Comparison of ENCODE assay signal across 8 mouse cellular contexts in genomic region chr10:4123280-4123945, GRCm38 (mm10).
A peak's percentile ranks its signal among the peaks of the same experiment; 100 is the strongest.
DNase-seq lines count a peak whose midpoint lies in the region; ATAC-seq and TF ChIP-seq lines count a peak whose summit lies in the region.
"Not testable (repeated sequence)": the region's sequence is repeated elsewhere in the genome, so short reads cannot be mapped to it uniquely, and the experiment has no call there.

No protein-coding gene starts in this region.

- WGBS in embryonic facial prominence, embryonic 14.5 days, result 71% methylated on average over 7 of the region's 7 CpGs
- WGBS in heart, embryonic 15.5 days, result 58% methylated on average over 7 of the region's 7 CpGs
- 83% methylated on average over 7 of the region's 7 CpGs for WGBS in liver, embryonic 14.5 days (ENCODE audit: insufficient replicate concordance)

- H3K9ac ChIP-seq in ES-E14 (ENCODE audit: insufficient read depth, low read depth, low read length, poor library complexity, severe bottlenecking); embryonic facial prominence, embryonic 14.5 days (ENCODE audit: low read depth, low read length); heart, embryonic 15.5 days; liver, embryonic 14.5 days (replicated peaks): not testable (repeated sequence)

- not testable (repeated sequence) for TF ChIP-seq EP300 in liver, embryonic 14.5 days (IDR thresholded peaks at IDR 0.05; ENCODE audit: low read depth)

- DNase-seq in ES-E14 (ENCODE audit: low read depth, low spot score); embryonic facial prominence, embryonic 14.5 days (ENCODE audit: low spot score); liver, embryonic 14.5 days (ENCODE audit: low read depth in 3 of 3, low spot score in 3 of 3): not testable (repeated sequence)
- DNase-seq in adipocyte (ENCODE audit: low spot score), result peak; percentile 58
- peak; percentile 54 for DNase-seq in kidney, adult 9 months
- DNase-seq in kidney, postnatal 14 days, result peak; percentile 58
- peak; percentile 25 for DNase-seq in lung, postnatal 10 days

- peaks cover 12 to 23% of the 10 kb centered on the region in 2 experiments for H3K4me1 ChIP-seq in ES-E14 (ENCODE audit: control insufficient read depth in 2 of 2, insufficient read depth in 2 of 2, low read length in 2 of 2, poor library complexity in 1 of 2)
- H3K4me1 ChIP-seq in embryonic facial prominence, embryonic 14.5 days (ENCODE audit: control insufficient read depth, insufficient read depth, low read length), result peaks cover 13% of the 10 kb centered on the region; the same call in 1 of the 2 replicates
- peaks cover 32% of the 10 kb centered on the region for H3K4me1 ChIP-seq in heart, embryonic 15.5 days (replicated peaks)
- peaks cover 6 to 13% of the 10 kb centered on the region in 2 experiments; a peak in 3 of 4 replicates for H3K4me1 ChIP-seq in liver, embryonic 14.5 days (replicated peaks; ENCODE audit: control insufficient read depth in 2 of 2, insufficient read depth in 2 of 2, low read length in 1 of 2)

- peak; percentile 53; the same call in 1 of the 2 replicates for ATAC-seq in embryonic facial prominence, embryonic 14.5 days (ENCODE audit: low read depth)
- ATAC-seq in heart, embryonic 15.5 days (replicated peaks; ENCODE audit: insufficient number of reproducible peaks, insufficient read depth, low FRiP score, low read depth), result not testable (repeated sequence)
- peak; percentile 46; the same call in 1 of the 2 replicates for ATAC-seq in liver, embryonic 14.5 days (ENCODE audit: insufficient read depth)

- in situ Hi-C loops in ES-E14 (cut with MboI; ENCODE audit: low sequenced_read_pairs in 2 of 2, unreplicated experiment in 2 of 2), result not testable (repeated sequence)

- not testable (repeated sequence) for H3K4me3 ChIP-seq in ES-E14 (ENCODE audit: insufficient read depth in 1 of 2, low read depth in 1 of 2, low read length in 2 of 2, poor library complexity in 1 of 2, severe bottlenecking in 1 of 2); embryonic facial prominence, embryonic 14.5 days (ENCODE audit: low read depth, low read length); heart, embryonic 15.5 days; liver, embryonic 14.5 days (ENCODE audit: insufficient read depth in 1 of 2, low read depth in 2 of 2, low read length in 2 of 2)

- H3K4me2 ChIP-seq in embryonic facial prominence, embryonic 14.5 days (ENCODE audit: low read depth, low read length); heart, embryonic 15.5 days; liver, embryonic 14.5 days (ENCODE audit: low read depth): not testable (repeated sequence)

- not testable (repeated sequence) for TF ChIP-seq CTCF in liver, embryonic 14.5 days (IDR thresholded peaks at IDR 0.05; ENCODE audit: low read depth)

- H3K27ac ChIP-seq in ES-E14 (ENCODE audit: insufficient read depth, low read depth, low read length, poor library complexity, severe bottlenecking), result peak overlapping the region; percentile 79
- H3K27ac ChIP-seq in embryonic facial prominence, embryonic 14.5 days (replicated peaks; ENCODE audit: low read depth, low read length); liver, embryonic 14.5 days: not testable (repeated sequence)
- 0 out of 2 replicates have a peak overlapping the region, but pooled peaks have one; percentile 21 for H3K27ac ChIP-seq in heart, embryonic 15.5 days

- not testable (repeated sequence) for H3K36me3 ChIP-seq in ES-E14 (ENCODE audit: control insufficient read depth, insufficient read depth, low read length, poor library complexity, severe bottlenecking); embryonic facial prominence, embryonic 14.5 days (ENCODE audit: control insufficient read depth, insufficient read depth, low read length); heart, embryonic 15.5 days; liver, embryonic 14.5 days (replicated peaks; ENCODE audit: control insufficient read depth, insufficient read depth, low read depth)

- not testable (repeated sequence) for H3K9me3 ChIP-seq in ES-E14 (ENCODE audit: control insufficient read depth, insufficient read depth, low read depth, low read length); embryonic facial prominence, embryonic 14.5 days (ENCODE audit: control insufficient read depth, low read length); heart, embryonic 15.5 days (replicated peaks); liver, embryonic 14.5 days (ENCODE audit: control insufficient read depth, low read length)

- H3K27me3 ChIP-seq in embryonic facial prominence, embryonic 14.5 days (replicated peaks; ENCODE audit: control insufficient read depth, insufficient read depth, low read length); heart, embryonic 15.5 days; liver, embryonic 14.5 days (ENCODE audit: control insufficient read depth, insufficient read depth, low read length): not testable (repeated sequence)
